Mouse (Mus musculus) liver, adult 10 weeks (tissue): ENCODE data around the gene 1700021F05Rik. TPM values are rescaled to one million over a fixed set of nuclear protein-coding genes. Genes with fewer than 3 reads are reported as not detected.

ENCODE experiments used
- polyA plus RNA-seq: library from polyadenylated mRNA; stranded (reverse); fragments of 350-450 nt; fragmentation: Illumina TruSeq; extraction: RNeasy Lipid Tissue Mini Kit (QIAGEN cat#74804); gene quantifications from one replicate; pipeline ENCODE4 v1.2.3, GENCODE M21; 2014; ENCODE audit warnings: low read depth, low replicate concordance

1700021F05Rik gene
- 42.9 TPM for polyA plus RNA-seq

DNA sequence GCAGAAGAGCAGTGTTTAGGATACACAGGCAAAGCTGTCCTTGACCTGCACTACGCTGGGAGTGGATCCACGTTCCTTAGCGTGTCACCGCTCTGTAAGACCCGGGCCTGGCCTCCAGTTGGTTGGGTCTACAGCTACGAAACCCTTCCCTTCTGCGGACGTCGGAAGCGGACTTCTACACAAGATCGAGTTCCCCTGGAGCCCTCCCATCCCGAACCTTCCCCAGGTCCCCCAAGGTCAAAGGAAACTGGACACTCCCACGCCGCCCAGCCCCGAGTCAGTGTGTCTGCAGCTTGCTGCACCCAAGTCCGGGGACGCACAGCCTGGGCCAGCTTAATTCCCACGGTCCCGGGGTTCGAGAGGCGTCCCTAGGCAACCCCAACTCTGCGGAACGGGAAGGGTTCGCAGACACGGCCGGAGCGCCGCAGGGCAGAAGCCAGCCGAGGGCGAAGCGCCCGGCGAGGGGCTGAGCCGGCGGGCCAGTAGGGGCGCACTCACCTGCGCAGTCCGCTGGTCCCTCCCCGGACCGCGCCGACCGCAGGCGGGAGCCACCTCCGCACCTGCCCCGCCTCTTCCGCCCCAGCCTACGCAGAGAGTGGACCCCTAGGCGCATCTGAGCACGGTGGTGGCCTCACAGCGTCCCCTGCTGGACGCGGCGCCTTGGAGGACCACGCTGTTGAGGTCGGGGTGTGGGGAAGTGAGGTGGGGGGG, at the start of gene 1700021F05Rik:
1700021F05Rik (minus strand) TSS at position 553 of the 711 bp plus-strand sequence.

DNA sequence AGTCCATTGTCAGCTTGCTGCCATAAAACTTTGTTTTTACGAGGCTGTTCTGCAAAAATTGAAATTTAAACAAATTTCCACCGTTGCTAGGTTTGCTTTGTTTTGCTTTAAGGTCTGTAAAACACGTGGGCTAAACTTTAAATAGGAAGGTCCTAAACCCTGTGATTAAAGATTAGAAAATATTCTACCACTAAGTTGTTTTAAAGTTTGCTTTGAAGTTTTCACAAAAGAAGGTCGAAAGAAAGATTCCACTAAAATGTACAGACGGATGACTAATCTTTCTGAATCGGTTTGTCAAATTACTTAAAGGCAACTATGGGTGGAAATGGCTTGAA, 37.2 kb upstream of the 1700021F05Rik start, which contains the start of gene Cd24a:
Cd24a (plus strand) TSS at position 288 of the 335 bp plus-strand sequence.

DNA sequence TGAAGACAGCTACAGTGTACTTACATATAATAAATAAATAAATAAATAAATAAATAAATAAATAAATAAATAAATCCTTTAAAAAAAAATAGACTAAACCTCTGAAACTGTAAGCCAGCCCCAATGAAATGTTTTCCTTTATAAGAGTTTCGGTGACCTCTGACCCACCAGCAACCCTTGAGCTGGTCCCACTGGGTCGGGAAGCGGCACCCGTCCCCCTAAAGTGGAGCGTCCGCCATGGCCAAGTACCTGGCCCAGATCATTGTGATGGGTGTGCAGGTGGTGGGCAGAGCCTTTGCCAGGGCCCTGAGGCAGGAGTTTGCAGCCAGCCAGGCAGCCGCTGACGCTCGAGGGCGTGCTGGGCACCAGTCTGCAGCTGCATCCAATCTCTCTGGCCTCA, 16.9 kb downstream of the 1700021F05Rik start, which contains the start of gene Gm9803:
Gm9803 (plus strand) TSS at position 154 of the 400 bp plus-strand sequence.

DNA sequence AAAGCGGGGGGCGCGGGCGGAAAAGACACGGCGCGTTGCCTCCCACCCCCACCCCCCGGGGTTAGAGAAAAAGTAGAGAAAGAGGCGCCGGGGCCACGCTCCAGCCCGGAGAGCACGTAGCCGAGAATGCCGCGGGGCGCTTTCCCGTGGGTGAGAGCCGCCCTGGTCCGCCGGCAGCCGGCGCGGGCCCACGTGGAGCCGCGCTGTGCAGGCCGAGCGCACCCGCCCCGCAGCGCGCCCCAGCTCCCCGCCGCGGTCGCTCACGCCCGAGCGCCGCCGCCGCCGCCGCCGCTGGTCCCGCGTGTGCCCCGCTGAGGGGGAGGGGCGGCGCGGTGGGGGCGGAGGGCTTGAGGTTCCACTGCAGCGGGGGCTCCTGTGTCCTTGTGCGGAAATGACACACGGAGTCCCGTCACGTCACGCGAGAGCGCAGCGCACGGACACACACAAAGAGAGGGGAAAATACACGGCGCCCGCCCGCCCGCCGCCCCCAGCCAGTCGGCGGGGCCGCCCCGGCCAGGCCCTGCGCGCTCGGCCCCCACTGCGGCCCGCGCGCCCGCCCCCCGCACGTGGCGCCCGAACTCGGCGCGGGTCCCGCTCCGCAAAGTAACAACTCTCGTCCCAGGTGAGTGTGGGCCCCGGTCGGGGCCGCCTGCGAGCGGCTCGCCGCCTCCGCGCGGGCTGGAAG, 61.9 kb downstream of the 1700021F05Rik start, which contains the start of gene Bend3:
Bend3 (plus strand) TSS at position 81 of the 685 bp plus-strand sequence.

Other genes with a start within 250 kb of the 1700021F05Rik start
- 1.4 TPM for gene Bend3, start 62.2 kb downstream of the 1700021F05Rik start, polyA plus RNA-seq
- 1.5 TPM for gene Gm9803, start 16.9 kb downstream of the 1700021F05Rik start, polyA plus RNA-seq
- gene Cd24a, start 37.3 kb upstream of the 1700021F05Rik start, polyA plus RNA-seq = 14.5 TPM